Mouse (Mus musculus) hindbrain, embryonic 13.5 days (tissue): Measurements from ENCODE around the gene Mta3. TPM values are rescaled to one million over a fixed set of nuclear protein-coding genes. Genes with fewer than 3 reads are reported as not detected.

Source experiments
- ATAC-seq: fragments of 200-750 bp; cut with Nextera tagmentation; 2 replicates; pipeline ENCODE4 v1.8.0; 2017; ENCODE audit warnings: moderate TSS enrichment; ENCODE audit not compliant: low FRiP score
- H3K27ac ChIP-seq: fragments of 300-500 bp; sonication (generic); 2 replicates; pipeline ENCODE4 v1.5.1; 2015; ENCODE audit warnings: inconsistent platforms, mild to moderate bottlenecking, moderate library complexity
- H3K27me3 ChIP-seq: fragments of 300-500 bp; sonication (generic); 2 replicates; pipeline ENCODE4 v1.6.1; 2015; ENCODE audit warnings: mild to moderate bottlenecking, inconsistent platforms
- H3K36me3 ChIP-seq: fragments of 300-500 bp; sonication (generic); 2 replicates; pipeline ENCODE4 v1.6.1; 2015; ENCODE audit warnings: mild to moderate bottlenecking, inconsistent platforms
- H3K4me1 ChIP-seq: fragments of 300-500 bp; sonication (generic); replicated peaks from 2 replicates; pipeline ENCODE4 v1.6.1; 2015; ENCODE audit warnings: inconsistent platforms
- H3K4me2 ChIP-seq: fragments of 300-500 bp; sonication (generic); 2 replicates; pipeline ENCODE4 v1.6.1; 2015; ENCODE audit warnings: inconsistent platforms, mild to moderate bottlenecking, moderate library complexity
- H3K4me3 ChIP-seq: fragments of 300-500 bp; sonication (generic); 2 replicates; pipeline ENCODE4 v1.5.1; 2015; ENCODE audit warnings: mild to moderate bottlenecking, inconsistent platforms
- H3K9ac ChIP-seq: fragments of 300-500 bp; sonication (generic); 2 replicates; pipeline ENCODE4 v1.6.1; 2015; ENCODE audit warnings: mild to moderate bottlenecking, inconsistent platforms
- H3K9me3 ChIP-seq: fragments of 300-500 bp; sonication (generic); 2 replicates; pipeline ENCODE4 v1.6.1; 2016; ENCODE audit warnings: inconsistent platforms
- WGBS: fragments of 180-500 bp; shearing (Covaris S2); methylation state at CpG from one replicate; pipeline ENCODE4 v1.1.7; 2015; 5-methylcytosine and 5-hydroxymethylcytosine counted together
- polyA plus RNA-seq: library from polyadenylated mRNA; unstranded; fragments of >200 nt; fragmentation: Nextera tagmentation; extraction: Ambion mirVana; gene quantifications from 2 replicates; pipeline ENCODE4 v1.2.1, GENCODE M21; 2015

Gene Mta3
- polyA plus RNA-seq, 1 experiment from 2014 or later = 33.3 TPM

GRCm38 (mm10) chr17:83712341-83712740, 6.4 kb downstream of the Mta3 start:
- Histone ChIP-seq H3K9ac (no peak overlapping the region), H3K4me1 (peaks cover 7% of the 10 kb centered on the region), H3K4me2 (no peak overlapping the region), H3K4me3 (no peak overlapping the region), H3K9me3 (no peaks in the 10 kb centered on the region), H3K27ac (no peak overlapping the region), H3K36me3 (peaks cover 48% of the 10 kb centered on the region), H3K27me3 (no peaks in the 10 kb centered on the region)
- ATAC-seq = no peak
- 92% methylated on average over 9 of the region's 9 CpGs for WGBS

DNA sequence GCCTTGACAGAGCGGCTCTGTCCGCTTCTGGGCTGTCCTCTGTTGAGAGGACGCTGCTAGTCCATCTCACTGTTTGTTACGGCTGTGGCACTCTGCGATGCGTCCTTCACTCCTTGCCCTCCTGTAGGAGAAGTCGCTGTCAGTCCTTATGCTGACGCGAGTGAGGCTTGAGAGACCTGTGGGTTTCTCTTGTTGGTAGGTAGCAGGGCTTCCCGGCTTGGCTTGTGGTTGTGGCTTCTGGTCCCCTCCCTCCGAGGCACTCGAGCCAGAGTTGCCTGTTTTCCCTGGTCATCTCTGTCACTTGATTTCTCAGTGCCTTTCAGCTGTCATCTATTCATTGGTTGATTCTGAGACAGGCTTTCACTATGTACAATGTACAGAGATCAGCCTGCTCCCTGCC, 14.5 kb downstream of the Mta3 start:
- peak overlapping the region; percentile 13; the same call in 1 of the 2 replicates for H3K9ac ChIP-seq
- H3K9me3 ChIP-seq = no peaks in the 10 kb centered on the region
- no peak overlapping the region for H3K27ac ChIP-seq
- no peak overlapping the region for H3K4me3 ChIP-seq
- no peak for ATAC-seq
- no peaks in the 10 kb centered on the region for H3K27me3 ChIP-seq
- H3K4me1 ChIP-seq = peaks cover 4% of the 10 kb centered on the region; the same call in 1 of the 2 replicates
- WGBS = 86% methylated on average over 12 of the region's 12 CpGs
- H3K4me2 ChIP-seq = no peak overlapping the region
- peaks cover 38% of the 10 kb centered on the region for H3K36me3 ChIP-seq

GRCm38 (mm10) chr17:83721157-83721556, 15.2 kb downstream of the Mta3 start:
- no peak for ATAC-seq
- peaks cover 31% of the 10 kb centered on the region for H3K36me3 ChIP-seq
- H3K4me1 ChIP-seq = peaks cover 4% of the 10 kb centered on the region; the same call in 1 of the 2 replicates
- H3K4me2 ChIP-seq = no peak overlapping the region
- H3K27ac ChIP-seq = no peak overlapping the region
- H3K9ac ChIP-seq = no peak overlapping the region
- H3K27me3 ChIP-seq = no peaks in the 10 kb centered on the region
- 93% methylated on average over 10 of the region's 10 CpGs for WGBS
- no peaks in the 10 kb centered on the region for H3K9me3 ChIP-seq
- no peak overlapping the region for H3K4me3 ChIP-seq

DNA sequence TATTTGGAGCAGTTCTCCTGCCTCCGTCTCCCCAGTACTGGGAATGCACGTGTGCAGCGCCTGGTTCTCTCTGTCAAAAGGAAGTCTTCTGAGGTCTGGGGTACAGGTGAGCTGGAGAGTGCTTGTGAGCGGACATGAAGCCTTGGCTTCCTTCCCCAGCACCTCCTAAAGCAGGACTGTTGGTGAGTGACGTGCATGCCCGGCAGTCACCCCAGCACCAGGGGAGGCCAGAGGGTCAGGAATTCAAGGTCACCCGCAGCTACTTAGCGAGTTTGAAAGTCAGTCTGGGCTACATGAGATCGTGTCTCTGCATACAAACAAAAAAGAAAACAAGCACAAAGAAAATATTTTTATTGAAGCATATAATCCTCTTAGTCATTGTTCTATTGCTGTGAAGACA, 17.1 kb downstream of the Mta3 start:
- no peak overlapping the region for H3K9ac ChIP-seq
- peaks cover 16% of the 10 kb centered on the region for H3K36me3 ChIP-seq
- no peaks in the 10 kb centered on the region for H3K9me3 ChIP-seq
- H3K4me2 ChIP-seq = no peak overlapping the region
- no peak overlapping the region for H3K4me3 ChIP-seq
- WGBS = 71% methylated on average over 9 of the region's 9 CpGs
- peaks cover 4% of the 10 kb centered on the region; the same call in 1 of the 2 replicates for H3K4me1 ChIP-seq
- no peak for ATAC-seq
- H3K27ac ChIP-seq = no peak overlapping the region
- H3K27me3 ChIP-seq = no peaks in the 10 kb centered on the region

DNA sequence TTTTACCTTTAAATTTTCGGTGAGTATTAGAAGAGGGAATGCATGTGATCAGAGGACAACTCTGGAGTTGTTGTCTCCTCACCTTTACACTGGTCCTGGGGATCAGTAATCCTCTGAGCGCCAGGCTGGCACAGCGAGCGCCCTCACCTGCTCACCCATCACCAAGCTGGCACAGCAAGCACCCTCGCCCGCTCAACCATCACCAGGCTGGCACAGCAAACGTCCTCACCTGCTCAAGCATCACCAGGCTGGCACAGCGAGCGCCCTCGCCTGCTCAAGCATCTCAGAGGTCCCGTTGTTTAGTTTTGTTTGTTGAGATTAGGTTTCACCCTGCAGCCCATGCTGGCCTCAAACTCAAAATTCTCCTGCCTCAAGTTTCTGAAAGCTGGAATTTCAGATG, 20.5 kb downstream of the Mta3 start:
- peaks cover 4% of the 10 kb centered on the region; the same call in 1 of the 2 replicates for H3K4me1 ChIP-seq
- 0 out of 2 replicates have a peak, but pooled peaks cover 3% of the 10 kb centered on the region for H3K36me3 ChIP-seq
- H3K27ac ChIP-seq = no peak overlapping the region
- H3K4me3 ChIP-seq = no peak overlapping the region
- no peak overlapping the region for H3K9ac ChIP-seq
- no peak for ATAC-seq
- H3K27me3 ChIP-seq = no peaks in the 10 kb centered on the region
- no peaks in the 10 kb centered on the region for H3K9me3 ChIP-seq
- H3K4me2 ChIP-seq = no peak overlapping the region
- WGBS = 94% methylated on average over 11 of the region's 11 CpGs

DNA sequence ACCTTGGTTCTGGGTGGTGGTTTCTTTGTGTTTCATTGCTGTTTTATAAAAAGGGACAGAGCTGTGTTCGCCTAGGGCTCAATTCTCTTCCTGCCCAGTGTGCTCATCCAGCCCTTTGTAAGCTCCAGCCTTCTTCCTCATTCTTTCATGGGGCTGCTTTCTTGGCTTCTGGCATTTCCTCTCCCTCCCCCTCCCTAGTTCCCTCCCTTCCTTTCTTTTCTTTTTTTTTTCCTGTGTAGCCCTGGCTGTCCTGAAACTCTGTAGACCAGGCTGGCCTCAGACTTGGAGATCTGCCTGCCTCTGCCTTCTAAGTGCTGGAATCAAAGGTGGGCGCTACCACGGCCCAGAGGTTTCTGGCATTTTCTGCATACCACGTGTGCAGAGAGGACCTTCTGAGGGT, 21.7 kb downstream of the Mta3 start:
- Histone ChIP-seq H3K4me1 (0 out of 2 replicates have a peak, but pooled peaks cover 4% of the 10 kb centered on the region), H3K4me3 (no peak overlapping the region), H3K9me3 (no peaks in the 10 kb centered on the region), H3K9ac (no peak overlapping the region), H3K27ac (no peak overlapping the region), H3K36me3 (0 out of 2 replicates have a peak, but pooled peaks cover 3% of the 10 kb centered on the region), H3K27me3 (no peaks in the 10 kb centered on the region), H3K4me2 (no peak overlapping the region)
- WGBS = 88% methylated on average over 4 of the region's 4 CpGs
- ATAC-seq = no peak

DNA sequence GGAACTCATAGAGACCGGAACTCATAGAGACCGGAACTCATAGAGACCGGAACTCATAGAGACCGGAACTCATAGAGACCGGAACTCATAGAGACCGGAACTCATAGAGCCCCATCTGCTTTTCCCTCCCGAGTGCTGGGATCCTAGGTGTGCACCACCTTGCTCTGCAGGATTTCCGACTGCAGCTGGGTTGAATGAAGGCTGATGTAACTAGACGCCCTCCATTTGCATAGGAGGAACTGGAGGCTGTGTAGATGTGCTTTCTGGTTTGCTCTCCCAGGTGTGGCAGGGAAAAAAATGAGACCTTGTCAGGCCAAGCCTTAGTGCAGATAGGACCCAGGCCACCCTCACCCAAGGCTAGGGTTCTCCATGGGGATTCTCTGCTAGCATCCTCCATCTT, 23.1 kb downstream of the Mta3 start:
- Histone ChIP-seq H3K4me2 (no peak overlapping the region), H3K27me3 (no peaks in the 10 kb centered on the region), H3K4me1 (0 out of 2 replicates have a peak, but pooled peaks cover 4% of the 10 kb centered on the region), H3K9me3 (no peaks in the 10 kb centered on the region), H3K9ac (no peak overlapping the region), H3K4me3 (no peak overlapping the region), H3K27ac (no peak overlapping the region), H3K36me3 (0 out of 2 replicates have a peak, but pooled peaks cover 3% of the 10 kb centered on the region)
- 93% methylated on average over 9 of the region's 9 CpGs for WGBS
- no peak for ATAC-seq

GRCm38 (mm10) chr17:83730123-83730522, 24.2 kb downstream of the Mta3 start:
- H3K4me1 ChIP-seq = 0 out of 2 replicates have a peak, but pooled peaks cover 4% of the 10 kb centered on the region
- no peaks in the 10 kb centered on the region for H3K27me3 ChIP-seq
- 0 out of 2 replicates have a peak, but pooled peaks cover 3% of the 10 kb centered on the region for H3K36me3 ChIP-seq
- no peak for ATAC-seq
- no peak overlapping the region for H3K4me2 ChIP-seq
- WGBS = 93% methylated on average over 6 of the region's 6 CpGs
- no peaks in the 10 kb centered on the region for H3K9me3 ChIP-seq
- H3K27ac ChIP-seq = no peak overlapping the region
- H3K9ac ChIP-seq = no peak overlapping the region
- H3K4me3 ChIP-seq = no peak overlapping the region

DNA sequence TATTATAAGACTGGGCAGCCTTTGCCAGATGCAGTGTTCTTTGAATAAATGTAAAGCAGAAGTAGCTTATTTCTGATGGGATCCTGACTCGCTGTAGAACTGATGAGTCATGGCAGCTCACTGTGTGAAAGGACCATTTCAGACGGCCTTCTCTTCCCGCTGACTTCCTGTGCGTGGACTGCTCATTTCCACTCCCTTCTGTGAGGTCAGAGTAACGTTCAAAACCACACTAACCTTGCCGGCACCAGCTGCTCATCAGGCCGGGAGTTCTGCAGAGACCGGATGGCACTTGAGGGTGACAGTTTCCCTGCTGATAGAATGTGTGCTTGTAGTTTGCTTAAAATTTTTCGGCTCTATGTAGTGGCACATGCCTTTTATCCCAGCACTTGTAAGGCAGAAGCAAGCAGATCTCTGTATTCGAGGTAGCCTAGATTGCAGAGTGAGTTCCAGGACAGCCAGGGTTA, 26.2 kb downstream of the Mta3 start:
- H3K9ac ChIP-seq = no peak overlapping the region
- ATAC-seq = no peak
- 0 out of 2 replicates have a peak, but pooled peaks cover 4% of the 10 kb centered on the region for H3K4me1 ChIP-seq
- no peaks in the 10 kb centered on the region for H3K9me3 ChIP-seq
- no peaks in the 10 kb centered on the region for H3K36me3 ChIP-seq
- H3K27ac ChIP-seq = no peak overlapping the region
- WGBS = 66% methylated on average over 10 of the region's 10 CpGs
- no peak overlapping the region for H3K4me3 ChIP-seq
- H3K4me2 ChIP-seq = no peak overlapping the region
- H3K27me3 ChIP-seq = no peaks in the 10 kb centered on the region

DNA sequence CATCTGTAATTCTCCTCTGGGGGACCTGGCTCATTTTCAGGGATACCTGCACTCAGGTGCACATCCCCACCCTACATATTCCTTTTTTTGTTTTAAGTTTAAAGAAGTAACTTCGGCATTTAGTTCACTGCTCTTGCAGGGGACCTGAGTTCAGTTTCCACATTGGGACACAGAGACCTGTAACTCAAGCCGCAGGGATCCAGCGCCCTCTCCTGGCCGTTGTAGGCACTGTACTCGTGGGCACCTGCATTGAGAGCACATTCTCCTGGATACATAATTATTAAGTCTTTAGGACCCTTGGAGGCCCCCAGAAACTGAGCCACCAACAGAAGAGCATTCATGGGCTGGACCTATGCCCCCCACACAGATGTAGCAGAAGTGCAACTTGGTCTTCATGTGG, 26.8 kb downstream of the Mta3 start:
- Histone ChIP-seq H3K4me1 (0 out of 2 replicates have a peak, but pooled peaks cover 4% of the 10 kb centered on the region), H3K9me3 (no peaks in the 10 kb centered on the region), H3K27me3 (no peaks in the 10 kb centered on the region), H3K4me3 (no peak overlapping the region), H3K36me3 (no peaks in the 10 kb centered on the region), H3K4me2 (no peak overlapping the region), H3K9ac (no peak overlapping the region), H3K27ac (no peak overlapping the region)
- WGBS = 36% methylated on average over 5 of the region's 5 CpGs
- no peak for ATAC-seq

DNA sequence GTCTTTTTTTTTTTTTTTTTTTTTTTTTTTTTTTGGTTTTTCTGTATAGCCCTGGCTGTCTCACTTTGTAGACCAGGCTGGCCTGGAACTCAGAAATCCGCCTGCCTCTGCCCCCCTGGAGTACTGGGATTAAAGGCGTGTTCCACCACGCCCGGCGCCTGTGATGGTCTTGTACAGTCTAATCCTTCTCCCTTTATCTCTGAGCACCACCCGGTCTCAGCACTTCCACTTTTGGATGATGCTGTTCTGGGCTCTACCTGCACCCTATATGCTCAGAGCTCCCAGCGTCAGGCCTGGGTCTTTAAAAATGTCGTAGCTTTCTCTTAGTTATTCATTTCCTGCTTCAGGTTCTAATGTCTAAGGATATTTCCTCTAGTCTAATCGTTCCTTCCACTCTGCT, 30.7 kb downstream of the Mta3 start:
- 97% methylated on average over 9 of the region's 9 CpGs for WGBS

GRCm38 (mm10) chr17:83737775-83738174, 31.8 kb downstream of the Mta3 start:
- no peak for ATAC-seq
- H3K4me1 ChIP-seq = peaks cover 4% of the 10 kb centered on the region; the same call in 1 of the 2 replicates
- no peak overlapping the region for H3K4me3 ChIP-seq
- no peaks in the 10 kb centered on the region for H3K27me3 ChIP-seq
- H3K9ac ChIP-seq = no peak overlapping the region
- WGBS = 89% methylated on average over 8 of the region's 8 CpGs
- no peak overlapping the region for H3K4me2 ChIP-seq
- no peak overlapping the region for H3K27ac ChIP-seq
- H3K36me3 ChIP-seq = peaks cover 17% of the 10 kb centered on the region; the same call in 1 of the 2 replicates
- H3K9me3 ChIP-seq = no peaks in the 10 kb centered on the region

More for the DNA sequence above, 30.7 kb downstream of the Mta3 start:
- Histone ChIP-seq H3K4me2 (no peak overlapping the region), H3K36me3 (peaks cover 17% of the 10 kb centered on the region; the same call in 1 of the 2 replicates), H3K9ac (no peak overlapping the region), H3K4me3 (no peak overlapping the region), H3K4me1 (peaks cover 7% of the 10 kb centered on the region; the same call in 1 of the 2 replicates), H3K27ac (no peak overlapping the region), H3K9me3 (no peaks in the 10 kb centered on the region), H3K27me3 (no peaks in the 10 kb centered on the region)
- no peak for ATAC-seq

GRCm38 (mm10) chr17:83740135-83740676, 34.2 kb downstream of the Mta3 start:
- Histone ChIP-seq H3K4me1 (peaks cover 4% of the 10 kb centered on the region; the same call in 1 of the 2 replicates), H3K9me3 (peaks cover 6% of the 10 kb centered on the region; the same call in 1 of the 2 replicates), H3K4me3 (no peak overlapping the region), H3K4me2 (no peak overlapping the region), H3K27ac (no peak overlapping the region), H3K27me3 (no peaks in the 10 kb centered on the region), H3K9ac (no peak overlapping the region), H3K36me3 (peaks cover 29% of the 10 kb centered on the region)
- ATAC-seq = no peak
- WGBS = 72% methylated on average over 7 of the region's 7 CpGs
